Mouse (Mus musculus) liver, embryonic 14.5 days (tissue): ENCODE results near the gene Foxj1.

Experiments used
- CTCF ChIP-seq: IDR thresholded peaks from 2 replicates; pipeline ENCODE4 v1.5.1; 2016; ENCODE audit warnings: antibody characterized with exemption, low read depth, control low read depth
- EP300 ChIP-seq: IDR thresholded peaks from 2 replicates; pipeline ENCODE4 v1.6.1; 2016; ENCODE audit warnings: antibody characterized with exemption, low read depth

- TF ChIP-seq CTCF = no peak
- TF ChIP-seq EP300 = no peak
These were observed 8.1 kb downstream of the Foxj1 start for GRCm38 (mm10) chr11:116326963-116327603.
